Comparison of ENCODE assay signal across 11 mouse cellular contexts in genomic region chr3:68282844-68283594, GRCm38 (mm10).
A peak's percentile ranks its signal among the peaks of the same experiment; 100 is the strongest.
DNase-seq lines count a peak whose midpoint lies in the region; ATAC-seq lines count a peak whose summit lies in the region.
"Had no signal": no experiment of that assay in that cellular context is flagged by ENCODE, and none has a peak within 500 bp of the region (broad histone marks: within the 10 kb centered on the region; RNA-seq: fewer than 3 reads in every experiment).

No protein-coding gene starts in this region.

- no peaks in the 10 kb centered on the region for H3K9me3 ChIP-seq in embryonic facial prominence, embryonic 14.5 days (ENCODE audit: control insufficient read depth, low read length)
- no peaks in the 10 kb centered on the region for H3K9me3 ChIP-seq in embryonic facial prominence, embryonic 10.5 days
- H3K9me3 ChIP-seq in intestine, embryonic 14.5 days (ENCODE audit: control insufficient read depth, low read length), result no peaks in the 10 kb centered on the region
- H3K9me3 ChIP-seq in midbrain, embryonic 16.5 days (replicated peaks; ENCODE audit: control insufficient read depth, low read length, poor library complexity, severe bottlenecking), result no peaks in the 10 kb centered on the region

- no peaks in the 10 kb centered on the region for H3K27me3 ChIP-seq in embryonic facial prominence, embryonic 14.5 days (replicated peaks; ENCODE audit: control insufficient read depth, insufficient read depth, low read length)
- H3K27me3 ChIP-seq in embryonic facial prominence, embryonic 10.5 days (replicated peaks; ENCODE audit: low read depth, poor library complexity, severe bottlenecking), result no peaks in the 10 kb centered on the region
- no peaks in the 10 kb centered on the region for H3K27me3 ChIP-seq in intestine, embryonic 14.5 days (replicated peaks; ENCODE audit: control insufficient read depth, insufficient read depth, low read length)
- no peaks in the 10 kb centered on the region for H3K27me3 ChIP-seq in midbrain, embryonic 16.5 days (ENCODE audit: control insufficient read depth, insufficient read depth, low read depth, low read length)

- no peak overlapping the region for H3K4me2 ChIP-seq in embryonic facial prominence, embryonic 14.5 days (ENCODE audit: low read depth, low read length)
- H3K4me2 ChIP-seq in intestine, embryonic 14.5 days (ENCODE audit: low read length), result peak overlapping the region; percentile 20
- peak overlapping the region; percentile 5; the same call in 1 of the 2 replicates for H3K4me2 ChIP-seq in midbrain, embryonic 16.5 days (ENCODE audit: low read length)
- H3K4me2 ChIP-seq: heart, embryonic 11.5 days had no signal

- H3K27ac ChIP-seq in embryonic facial prominence, embryonic 14.5 days (replicated peaks; ENCODE audit: low read depth, low read length), result no peak overlapping the region
- H3K27ac ChIP-seq in embryonic facial prominence, embryonic 10.5 days (replicated peaks), result no peak overlapping the region
- peak overlapping the region; percentile 24; the same call in 1 of the 2 replicates for H3K27ac ChIP-seq in intestine, embryonic 14.5 days (ENCODE audit: low read depth)
- no peak overlapping the region for H3K27ac ChIP-seq in midbrain, embryonic 16.5 days (ENCODE audit: low read length)
- H3K27ac ChIP-seq: liver, embryonic 14.5 days had no signal

- peak; percentile 6 for DNase-seq in embryonic facial prominence, embryonic 14.5 days (ENCODE audit: low spot score)
- no peak for DNase-seq in embryonic facial prominence, embryonic 10.5 days (ENCODE audit: low spot score)
- peak; percentile 44 for DNase-seq in embryo, embryonic 10.5 days (ENCODE audit: low spot score)
- DNase-seq in intestine, embryonic 14.5 days (ENCODE audit: low spot score), result no peak
- DNase-seq in urinary bladder, postnatal 36 days (ENCODE audit: low spot score in 2 of 2), result no peak
- no peak for DNase-seq in heart, postnatal 36 days
- DNase-seq in right cerebral cortex, postnatal 10 days (ENCODE audit: low spot score in 2 of 2), result no peak
- DNase-seq: kidney, postnatal 36 days had no signal

- WGBS in embryonic facial prominence, embryonic 14.5 days, result 53% methylated on average over 7 of the region's 7 CpGs
- 76% methylated on average over 7 of the region's 7 CpGs for WGBS in embryonic facial prominence, embryonic 10.5 days
- 29% methylated on average over 7 of the region's 7 CpGs for WGBS in intestine, embryonic 14.5 days
- 32% methylated on average over 7 of the region's 7 CpGs for WGBS in midbrain, embryonic 16.5 days

- H3K4me3 ChIP-seq in embryonic facial prominence, embryonic 14.5 days (ENCODE audit: low read depth, low read length), result no peak overlapping the region
- H3K4me3 ChIP-seq in embryonic facial prominence, embryonic 10.5 days, result no peak overlapping the region
- H3K4me3 ChIP-seq in intestine, embryonic 14.5 days (ENCODE audit: low read depth, low read length), result no peak overlapping the region
- H3K4me3 ChIP-seq in midbrain, embryonic 16.5 days (ENCODE audit: low read depth, low read length), result no peak overlapping the region

- no peak for ATAC-seq in embryonic facial prominence, embryonic 14.5 days (ENCODE audit: low read depth)
- ATAC-seq in intestine, embryonic 14.5 days (replicated peaks; ENCODE audit: low FRiP score, low TSS enrichment, low read depth), result no peak
- 0 out of 2 replicates have a peak, but pooled peaks have one; percentile 17 for ATAC-seq in midbrain, embryonic 16.5 days

- H3K4me1 ChIP-seq in embryonic facial prominence, embryonic 14.5 days (ENCODE audit: control insufficient read depth, insufficient read depth, low read length), result no peaks in the 10 kb centered on the region
- H3K4me1 ChIP-seq in embryonic facial prominence, embryonic 10.5 days, result no peaks in the 10 kb centered on the region
- H3K4me1 ChIP-seq in intestine, embryonic 14.5 days (replicated peaks; ENCODE audit: control insufficient read depth, insufficient read depth, low read length), result no peaks in the 10 kb centered on the region; the same call in 1 of the 2 replicates
- no peaks in the 10 kb centered on the region for H3K4me1 ChIP-seq in midbrain, embryonic 16.5 days (ENCODE audit: control insufficient read depth, insufficient read depth, low read length)

- no peak overlapping the region for H3K9ac ChIP-seq in embryonic facial prominence, embryonic 14.5 days (ENCODE audit: low read depth, low read length)
- no peak overlapping the region for H3K9ac ChIP-seq in intestine, embryonic 14.5 days (ENCODE audit: low read length)
- no peak overlapping the region for H3K9ac ChIP-seq in midbrain, embryonic 16.5 days (ENCODE audit: low read depth, low read length)
- H3K9ac ChIP-seq: liver, embryonic 14.5 days had no signal

- H3K36me3 ChIP-seq in embryonic facial prominence, embryonic 14.5 days (ENCODE audit: control insufficient read depth, insufficient read depth, low read length), result no peaks in the 10 kb centered on the region
- no peaks in the 10 kb centered on the region for H3K36me3 ChIP-seq in embryonic facial prominence, embryonic 10.5 days (replicated peaks)
- H3K36me3 ChIP-seq in intestine, embryonic 14.5 days (ENCODE audit: control insufficient read depth, insufficient read depth, low read length), result no peaks in the 10 kb centered on the region
- no peaks in the 10 kb centered on the region for H3K36me3 ChIP-seq in midbrain, embryonic 16.5 days (ENCODE audit: control insufficient read depth, insufficient read depth, low read length)

- intact Hi-C loops in heart, postnatal 36 days (cut with DNase I), result no loop called here

Comparison
In these comparisons a context has a peak if more than half of its experiments do, and no peak if none do; other contexts are left out.
1. DNase-seq: peak in embryonic facial prominence, embryonic 14.5 days (single experiment) and embryo, embryonic 10.5 days (single experiment); none in embryonic facial prominence, embryonic 10.5 days (single experiment), intestine, embryonic 14.5 days (single experiment), urinary bladder, postnatal 36 days (0 of 2), heart, postnatal 36 days (0 of 2) and right cerebral cortex, postnatal 10 days (0 of 2).